Mouse (Mus musculus): ENCODE results near the gene Agt.

Gene Agt

DNA sequence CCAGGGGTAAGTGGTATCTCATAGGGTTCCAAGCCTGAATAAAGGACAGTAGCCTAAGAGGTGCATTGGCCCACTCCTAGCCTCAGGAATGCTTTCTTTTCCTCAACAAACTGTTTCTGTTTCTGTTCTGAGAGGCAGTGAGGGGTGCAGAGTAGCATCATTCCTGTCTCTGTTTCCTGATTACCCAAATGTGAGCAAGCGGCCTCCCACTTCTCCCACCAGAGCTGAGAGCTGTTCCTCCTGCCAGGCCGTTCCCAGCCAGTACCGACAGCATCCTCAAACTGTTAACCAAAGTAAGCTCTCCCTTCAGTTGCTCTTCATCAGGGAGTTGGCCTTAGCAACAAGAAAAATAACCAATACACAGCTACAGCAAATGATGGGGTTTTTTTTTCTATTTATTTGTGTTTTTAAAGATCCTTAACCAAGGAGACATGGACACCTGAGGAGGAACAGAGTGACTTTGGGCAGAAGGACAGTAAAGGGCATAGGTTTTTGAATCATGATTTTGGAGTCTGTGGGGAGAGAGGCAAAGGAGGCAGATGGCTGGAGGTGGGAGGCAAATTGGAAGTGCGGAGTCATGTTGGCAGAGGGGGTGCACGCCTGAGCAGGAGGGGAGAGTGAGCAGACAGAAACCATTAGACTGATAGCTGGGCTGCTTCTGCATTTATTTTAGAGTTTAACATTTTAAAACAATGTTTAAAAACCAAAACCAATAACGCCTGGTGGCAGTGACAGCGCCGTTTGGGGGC lies 61.8 kb downstream of the Agt start:
- no peak for DNase-seq (ENCODE audit: low read depth, low spot score)

All from CD4-positive, CD25-positive, alpha-beta regulatory T cell, adult 2 months (primary cell).